Mouse (Mus musculus) liver, postnatal 0 days (tissue): ENCODE results near the gene Vipas39. TPM values are rescaled to one million over a fixed set of nuclear protein-coding genes. Genes with fewer than 3 reads are reported as not detected.
"Not testable (repeated sequence)": the region's sequence is repeated elsewhere in the genome, so short reads cannot be mapped to it uniquely, and the experiment has no call there.

Source experiments
- ATAC-seq: fragments of 200-750 bp; cut with Nextera tagmentation; 2 replicates; pipeline ENCODE4 v1.8.0; 2017; ENCODE audit warnings: mild to moderate bottlenecking, moderate library complexity
- DNase-seq: peaks from one replicate; pipeline ENCODE4 v3.0.0-alpha.2; 2016
- H3K27ac ChIP-seq: fragments of 300-500 bp; sonication (generic); 2 replicates; pipeline ENCODE4 v1.5.1; 2014; ENCODE audit warnings: antibody characterized with exemption, moderate library complexity, mild to moderate bottlenecking, low read depth
- H3K27me3 ChIP-seq: fragments of 300-500 bp; sonication (generic); 2 replicates; pipeline ENCODE4 v1.6.1; 2014; ENCODE audit warnings: low read length, control low read depth, mixed read lengths; ENCODE audit not compliant: insufficient read depth
- H3K36me3 ChIP-seq: fragments of 300-500 bp; sonication (generic); replicated peaks from 2 replicates; pipeline ENCODE4 v1.6.1; 2014; ENCODE audit warnings: mild to moderate bottlenecking, control low read depth, low read length, moderate library complexity, mixed read lengths; ENCODE audit not compliant: insufficient read depth
- H3K4me1 ChIP-seq: fragments of 300-500 bp; sonication (generic); 2 replicates; pipeline ENCODE4 v1.6.1; 2014; ENCODE audit warnings: antibody characterized with exemption, mild to moderate bottlenecking, control low read depth; ENCODE audit not compliant: insufficient read depth
- H3K4me2 ChIP-seq: fragments of 300-500 bp; sonication (generic); 2 replicates; pipeline ENCODE4 v1.6.1; 2014; ENCODE audit warnings: low read depth, mild to moderate bottlenecking, low read length, moderate library complexity, mixed read lengths
- H3K4me3 ChIP-seq: fragments of 300-500 bp; sonication (generic); 2 replicates; pipeline ENCODE4 v1.5.1; 2014; ENCODE audit warnings: low read depth, low read length
- H3K9ac ChIP-seq: fragments of 300-500 bp; sonication (generic); replicated peaks from 2 replicates; pipeline ENCODE4 v1.6.1; 2014; ENCODE audit warnings: mild to moderate bottlenecking, moderate library complexity
- H3K9me3 ChIP-seq: fragments of 300-500 bp; sonication (generic); 2 replicates; pipeline ENCODE4 v1.6.1; 2016; ENCODE audit warnings: mild to moderate bottlenecking, control low read depth, low read length, mixed read lengths
- CTCF ChIP-seq: sonication (generic); IDR thresholded peaks from 2 replicates; pipeline ENCODE4 v1.5.1; 2016; ENCODE audit warnings: antibody characterized with exemption, low read depth
- EP300 ChIP-seq: IDR thresholded peaks from 2 replicates; pipeline ENCODE4 v1.6.1; 2016; ENCODE audit warnings: antibody characterized with exemption, low read depth, mild to moderate bottlenecking
- WGBS: fragments of 180-500 bp; shearing (Covaris S2); extraction: QIAGEN DNeasy Blood & Tissue Kit; methylation state at CpG from one replicate; pipeline ENCODE4 v1.1.7; 2014; ENCODE audit not compliant: insufficient replicate concordance; 5-methylcytosine and 5-hydroxymethylcytosine counted together
- polyA plus RNA-seq: library from polyadenylated mRNA; unstranded; fragments of >200 nt; fragmentation: Nextera tagmentation; extraction: Ambion mirVana; gene quantifications from 2 replicates; pipeline ENCODE4 v1.2.1, GENCODE M21; 2015

Vipas39 gene
- polyA plus RNA-seq, 1 experiment from 2014 or later: 8.2 TPM

- Histone ChIP-seq H3K27me3 (no peaks in the 10 kb centered on the region), H3K4me1 (peaks cover 4% of the 10 kb centered on the region; the same call in 1 of the 2 replicates), H3K4me2 (no peak overlapping the region), H3K27ac (no peak overlapping the region), H3K9ac (no peak overlapping the region), H3K9me3 (peaks cover 2% of the 10 kb centered on the region; the same call in 1 of the 2 replicates), H3K4me3 (no peak overlapping the region), H3K36me3 (no peaks in the 10 kb centered on the region)
- no peak for DNase-seq
- 61% methylated on average over 7 of the region's 7 CpGs for WGBS
- no peak for ATAC-seq
- TF ChIP-seq CTCF (no peak; the same call in 1 of the 2 replicates), EP300 (no peak)
Observed at GRCm38 (mm10) chr12:87226801-87227200, 39.3 kb downstream of the Vipas39 start.

GRCm38 (mm10) chr12:87224950-87225349 lies 41.1 kb downstream of the Vipas39 start:
- peaks cover 4% of the 10 kb centered on the region; the same call in 1 of the 2 replicates for H3K4me1 ChIP-seq
- no peak for TF ChIP-seq CTCF
- TF ChIP-seq EP300: no peak
- H3K9ac ChIP-seq: no peak overlapping the region
- DNase-seq (no peak), ATAC-seq (no peak)
- no peak overlapping the region for H3K4me3 ChIP-seq
- H3K36me3 ChIP-seq: no peaks in the 10 kb centered on the region
- no peaks in the 10 kb centered on the region for H3K27me3 ChIP-seq
- no peak overlapping the region for H3K4me2 ChIP-seq
- no peak overlapping the region for H3K27ac ChIP-seq
- WGBS: 59% methylated on average over 10 of the region's 10 CpGs
- peaks cover 2% of the 10 kb centered on the region; the same call in 1 of the 2 replicates for H3K9me3 ChIP-seq

- no peak overlapping the region for H3K4me2 ChIP-seq
- no peak overlapping the region for H3K9ac ChIP-seq
- H3K4me1 ChIP-seq: no peaks in the 10 kb centered on the region
- DNase-seq (no peak), ATAC-seq (no peak)
- H3K27ac ChIP-seq: no peak overlapping the region
- H3K4me3 ChIP-seq: no peak overlapping the region
- TF ChIP-seq EP300: no peak
- no peak for TF ChIP-seq CTCF
- H3K27me3 ChIP-seq: no peaks in the 10 kb centered on the region
- 68% methylated on average over 7 of the region's 7 CpGs for WGBS
- no peaks in the 10 kb centered on the region for H3K9me3 ChIP-seq
- H3K36me3 ChIP-seq: no peaks in the 10 kb centered on the region
Observed at GRCm38 (mm10) chr12:87219362-87219761, 46.7 kb downstream of the Vipas39 start.

- no peak overlapping the region for H3K4me3 ChIP-seq
- no peak for ATAC-seq
- no peaks in the 10 kb centered on the region for H3K27me3 ChIP-seq
- H3K27ac ChIP-seq: no peak overlapping the region
- no peak overlapping the region for H3K4me2 ChIP-seq
- no peaks in the 10 kb centered on the region for H3K36me3 ChIP-seq
- no peaks in the 10 kb centered on the region for H3K9me3 ChIP-seq
- H3K4me1 ChIP-seq: no peaks in the 10 kb centered on the region
- DNase-seq: no peak
- TF ChIP-seq CTCF (no peak), EP300 (no peak)
- no peak overlapping the region for H3K9ac ChIP-seq
Observed at GRCm38 (mm10) chr12:87217596-87217995, 48.5 kb downstream of the Vipas39 start.

- ATAC-seq (no peak), DNase-seq (no peak)
- WGBS: 58% methylated on average over 2 of the region's 2 CpGs
- Histone ChIP-seq H3K4me1 (no peaks in the 10 kb centered on the region), H3K9me3 (no peaks in the 10 kb centered on the region), H3K27me3 (no peaks in the 10 kb centered on the region), H3K36me3 (no peaks in the 10 kb centered on the region), H3K27ac (no peak overlapping the region), H3K4me3 (no peak overlapping the region), H3K9ac (no peak overlapping the region), H3K4me2 (no peak overlapping the region)
- TF ChIP-seq EP300 (no peak), CTCF (no peak)
Observed at GRCm38 (mm10) chr12:87216053-87216452, 50.0 kb downstream of the Vipas39 start.

- ATAC-seq: no peak
- H3K9ac ChIP-seq: no peak overlapping the region
- 43% methylated on average over 2 of the region's 2 CpGs for WGBS
Observed at GRCm38 (mm10) chr12:87212844-87213606, 53.0 kb downstream of the Vipas39 start.

GRCm38 (mm10) chr12:87205789-87206188 lies 60.3 kb downstream of the Vipas39 start:
- not testable (repeated sequence) for H3K27ac ChIP-seq, H3K4me2 ChIP-seq, DNase-seq, H3K9ac ChIP-seq, ATAC-seq, H3K4me3 ChIP-seq, H3K27me3 ChIP-seq, H3K9me3 ChIP-seq, H3K36me3 ChIP-seq, H3K4me1 ChIP-seq
- 86% methylated on average over 5 of the region's 5 CpGs for WGBS

More at GRCm38 (mm10) chr12:87212844-87213606, 53.0 kb downstream of the Vipas39 start:
- Histone ChIP-seq H3K27me3 (no peaks in the 10 kb centered on the region), H3K4me1 (no peaks in the 10 kb centered on the region), H3K9me3 (no peaks in the 10 kb centered on the region), H3K27ac (no peak overlapping the region), H3K36me3 (no peaks in the 10 kb centered on the region), H3K4me2 (no peak overlapping the region), H3K4me3 (no peak overlapping the region)
- no peak for DNase-seq
- TF ChIP-seq EP300 (no peak), CTCF (no peak)
